Mouse (Mus musculus) heart, embryonic 11.5 days (tissue): Measurements from ENCODE around the gene Otud3. TPM values are rescaled to one million over a fixed set of nuclear protein-coding genes. Genes with fewer than 3 reads are reported as not detected.

Experiments used
- ATAC-seq: fragments of 200-750 bp; cut with Nextera tagmentation; replicated peaks from 2 replicates; pipeline ENCODE4 v1.8.0; 2017; ENCODE audit warnings: moderate library complexity; ENCODE audit not compliant: insufficient number of reproducible peaks, low FRiP score, low TSS enrichment
- H3K27ac ChIP-seq: fragments of 300-500 bp; sonication (generic); 2 replicates; pipeline ENCODE4 v1.5.1; 2014; ENCODE audit warnings: mild to moderate bottlenecking, low read depth, low read length
- H3K27me3 ChIP-seq: fragments of 300-500 bp; sonication (generic); 2 replicates; pipeline ENCODE4 v1.6.1; 2014; ENCODE audit warnings: mild to moderate bottlenecking, low read length, mixed read lengths; ENCODE audit not compliant: control insufficient read depth, insufficient read depth
- H3K36me3 ChIP-seq: fragments of 300-500 bp; sonication (generic); 2 replicates; pipeline ENCODE4 v1.6.1; 2014; ENCODE audit warnings: mild to moderate bottlenecking, low read length, moderate library complexity, mixed read lengths; ENCODE audit not compliant: control insufficient read depth, insufficient read depth
- H3K4me1 ChIP-seq: fragments of 300-500 bp; sonication (generic); 2 replicates; pipeline ENCODE4 v1.6.1; 2014; ENCODE audit warnings: low read length; ENCODE audit not compliant: control insufficient read depth, insufficient read depth
- H3K4me2 ChIP-seq: fragments of 300-500 bp; sonication (generic); 2 replicates; pipeline ENCODE4 v1.6.1; 2014; ENCODE audit warnings: mild to moderate bottlenecking, moderate library complexity
- H3K4me3 ChIP-seq: fragments of 300-500 bp; sonication (generic); 2 replicates; pipeline ENCODE4 v1.5.1; 2014; ENCODE audit warnings: low read depth, low read length
- H3K9ac ChIP-seq: fragments of 300-500 bp; sonication (generic); 2 replicates; pipeline ENCODE4 v1.6.1; 2014; ENCODE audit warnings: mild to moderate bottlenecking, low read depth, low read length, moderate library complexity
- H3K9me3 ChIP-seq: fragments of 300-500 bp; sonication (generic); replicated peaks from 2 replicates; pipeline ENCODE4 v1.6.1; 2016; ENCODE audit warnings: low read length; ENCODE audit not compliant: control insufficient read depth
- WGBS: fragments of 180-500 bp; shearing (Covaris S2); extraction: QIAGEN DNeasy Blood & Tissue Kit; methylation state at CpG from one replicate; pipeline ENCODE4 v1.1.7; 2014; ENCODE audit not compliant: insufficient replicate concordance; 5-methylcytosine and 5-hydroxymethylcytosine counted together
- polyA plus RNA-seq: library from polyadenylated mRNA; unstranded; fragments of >200 nt; fragmentation: Nextera tagmentation; extraction: Ambion mirVana; gene quantifications from 2 replicates; pipeline ENCODE4 v1.2.1, GENCODE M21; 2014

The Otud3 gene
- polyA plus RNA-seq, 1 experiment from 2014 or later, result 3.4 TPM

GRCm38 (mm10) chr4:138939481-138939880 is 25.7 kb upstream of the Otud3 start:
- H3K9ac ChIP-seq, result no peak overlapping the region
- no peaks in the 10 kb centered on the region for H3K36me3 ChIP-seq
- H3K4me3 ChIP-seq, result no peak overlapping the region
- H3K4me2 ChIP-seq, result no peak overlapping the region
- no peak for ATAC-seq
- H3K9me3 ChIP-seq, result no peaks in the 10 kb centered on the region
- WGBS, result 63% methylated on average over 4 of the region's 4 CpGs
- no peaks in the 10 kb centered on the region for H3K27me3 ChIP-seq
- H3K4me1 ChIP-seq, result no peaks in the 10 kb centered on the region
- no peak overlapping the region for H3K27ac ChIP-seq

- Histone ChIP-seq H3K9me3 (no peaks in the 10 kb centered on the region), H3K4me1 (no peaks in the 10 kb centered on the region), H3K36me3 (no peaks in the 10 kb centered on the region), H3K27ac (no peak overlapping the region), H3K4me3 (no peak overlapping the region), H3K9ac (no peak overlapping the region), H3K27me3 (no peaks in the 10 kb centered on the region), H3K4me2 (no peak overlapping the region)
- 65% methylated on average over 10 of the region's 10 CpGs for WGBS
- ATAC-seq, result no peak
Observed at GRCm38 (mm10) chr4:138938495-138939269, 24.9 kb upstream of the Otud3 start.

- Histone ChIP-seq H3K4me1 (no peaks in the 10 kb centered on the region), H3K9ac (no peak overlapping the region), H3K4me2 (no peak overlapping the region), H3K27ac (no peak overlapping the region), H3K36me3 (no peaks in the 10 kb centered on the region), H3K27me3 (no peaks in the 10 kb centered on the region), H3K4me3 (no peak overlapping the region), H3K9me3 (no peaks in the 10 kb centered on the region)
- no peak for ATAC-seq
- WGBS, result 77% methylated on average over 11 of the region's 11 CpGs
Observed at GRCm38 (mm10) chr4:138934456-138935145, 20.9 kb upstream of the Otud3 start.

GRCm38 (mm10) chr4:138933862-138934261 is 20.1 kb upstream of the Otud3 start:
- H3K36me3 ChIP-seq, result no peaks in the 10 kb centered on the region
- whole genome bisulfite sequencing, result 30% methylated on average over 3 of the region's 3 CpGs
- H3K9ac ChIP-seq, result no peak overlapping the region
- ATAC-seq, result no peak
- H3K27ac ChIP-seq, result no peak overlapping the region
- no peaks in the 10 kb centered on the region for H3K4me1 ChIP-seq
- no peak overlapping the region for H3K4me3 ChIP-seq
- no peaks in the 10 kb centered on the region for H3K27me3 ChIP-seq
- no peak overlapping the region for H3K4me2 ChIP-seq
- no peaks in the 10 kb centered on the region for H3K9me3 ChIP-seq

- no peaks in the 10 kb centered on the region for H3K9me3 ChIP-seq
- H3K27me3 ChIP-seq, result peaks cover 5% of the 10 kb centered on the region; the same call in 1 of the 2 replicates
- no peaks in the 10 kb centered on the region for H3K4me1 ChIP-seq
- no peak overlapping the region for H3K4me3 ChIP-seq
- no peak overlapping the region for H3K27ac ChIP-seq
- no peak overlapping the region for H3K9ac ChIP-seq
- 33% methylated on average over 2 of the region's 2 CpGs for WGBS
- no peaks in the 10 kb centered on the region for H3K36me3 ChIP-seq
- H3K4me2 ChIP-seq, result no peak overlapping the region
- ATAC-seq, result no peak
Observed at GRCm38 (mm10) chr4:138925561-138925960, 11.8 kb upstream of the Otud3 start.

GRCm38 (mm10) chr4:138922131-138922459 is 8.3 kb upstream of the Otud3 start:
- no peaks in the 10 kb centered on the region for H3K4me1 ChIP-seq
- peaks cover 5% of the 10 kb centered on the region; the same call in 1 of the 2 replicates for H3K27me3 ChIP-seq
- H3K9me3 ChIP-seq, result no peaks in the 10 kb centered on the region
- no peak overlapping the region for H3K9ac ChIP-seq
- peak overlapping the region; percentile 56 for H3K4me2 ChIP-seq
- H3K27ac ChIP-seq, result no peak overlapping the region
- peak overlapping the region; percentile 18; the same call in 1 of the 2 replicates for H3K4me3 ChIP-seq
- WGBS, result 2% methylated on average over 11 of the region's 11 CpGs
- H3K36me3 ChIP-seq, result no peaks in the 10 kb centered on the region
- ATAC-seq, result no peak

- Histone ChIP-seq H3K27me3 (peaks cover 5% of the 10 kb centered on the region; the same call in 1 of the 2 replicates), H3K4me3 (peak overlapping the region; percentile 18; the same call in 1 of the 2 replicates), H3K4me1 (no peaks in the 10 kb centered on the region), H3K9me3 (no peaks in the 10 kb centered on the region), H3K27ac (no peak overlapping the region), H3K36me3 (no peaks in the 10 kb centered on the region), H3K4me2 (peak overlapping the region; percentile 56), H3K9ac (no peak overlapping the region)
- ATAC-seq, result no peak; the same call in 1 of the 2 replicates
- 35% methylated on average over 20 of the region's 20 CpGs for WGBS
Observed at GRCm38 (mm10) chr4:138921254-138922130, 7.7 kb upstream of the Otud3 start.

- no peaks in the 10 kb centered on the region for H3K9me3 ChIP-seq
- no peak overlapping the region for H3K9ac ChIP-seq
- no peak overlapping the region for H3K4me3 ChIP-seq
- H3K36me3 ChIP-seq, result no peaks in the 10 kb centered on the region
- no peak for ATAC-seq
- H3K4me2 ChIP-seq, result no peak overlapping the region
- 75% methylated on average over 9 of the region's 9 CpGs for WGBS
- no peak overlapping the region for H3K27ac ChIP-seq
- H3K27me3 ChIP-seq, result peaks cover 5% of the 10 kb centered on the region; the same call in 1 of the 2 replicates
- H3K4me1 ChIP-seq, result peaks cover 5% of the 10 kb centered on the region
Observed at GRCm38 (mm10) chr4:138917282-138917681, 3.5 kb upstream of the Otud3 start.
